Mouse (Mus musculus) gastrocnemius, postnatal 4 days (tissue): Measurements from ENCODE around the gene Inpp5k. TPM values are rescaled to one million over a fixed set of nuclear protein-coding genes. Genes with fewer than 3 reads are reported as not detected.

Source experiments
- DNase-seq, 2 experiments: peaks; one replicate each; pipeline ENCODE4 v3.0.0; 2021 to 2022; ENCODE audit warnings: low spot score in 2 of 2, mixed read lengths in 2 of 2
- total RNA-seq, 2 experiments: library from RNA; stranded (reverse); gene quantifications; 2 replicates each; pipeline ENCODE4 v1.2.3; 2021

The Inpp5k gene
- total RNA-seq, 2 experiments from 2014 or later: 26.7 to 28.4 TPM

GRCm38 (mm10) chr11:75619133-75619532 is 11.7 kb upstream of the Inpp5k start:
- DNase-seq: no peak

GRCm38 (mm10) chr11:75620136-75620780 is 10.5 kb upstream of the Inpp5k start:
- no peak for DNase-seq

DNA sequence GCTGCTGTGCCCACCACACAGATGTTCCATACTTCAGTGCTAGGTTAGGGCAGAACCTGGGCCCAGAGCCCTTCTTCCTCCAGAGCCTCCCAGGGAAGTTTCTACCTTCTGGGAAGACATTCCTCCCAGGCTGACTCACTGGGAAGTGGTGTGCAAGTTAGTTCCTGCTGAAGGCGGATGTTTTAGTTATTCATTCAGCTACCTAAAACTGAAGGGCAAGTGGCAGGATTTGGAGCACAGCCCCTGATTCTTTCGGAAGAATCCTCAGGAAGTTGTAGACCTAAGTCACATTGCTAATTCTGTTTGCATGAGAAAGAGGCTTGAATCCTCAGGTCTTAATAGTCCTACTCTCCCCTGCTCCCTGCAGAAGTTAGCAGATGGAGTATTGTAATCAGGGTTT is 9.4 kb upstream of the Inpp5k start:
- no peak for DNase-seq

DNA sequence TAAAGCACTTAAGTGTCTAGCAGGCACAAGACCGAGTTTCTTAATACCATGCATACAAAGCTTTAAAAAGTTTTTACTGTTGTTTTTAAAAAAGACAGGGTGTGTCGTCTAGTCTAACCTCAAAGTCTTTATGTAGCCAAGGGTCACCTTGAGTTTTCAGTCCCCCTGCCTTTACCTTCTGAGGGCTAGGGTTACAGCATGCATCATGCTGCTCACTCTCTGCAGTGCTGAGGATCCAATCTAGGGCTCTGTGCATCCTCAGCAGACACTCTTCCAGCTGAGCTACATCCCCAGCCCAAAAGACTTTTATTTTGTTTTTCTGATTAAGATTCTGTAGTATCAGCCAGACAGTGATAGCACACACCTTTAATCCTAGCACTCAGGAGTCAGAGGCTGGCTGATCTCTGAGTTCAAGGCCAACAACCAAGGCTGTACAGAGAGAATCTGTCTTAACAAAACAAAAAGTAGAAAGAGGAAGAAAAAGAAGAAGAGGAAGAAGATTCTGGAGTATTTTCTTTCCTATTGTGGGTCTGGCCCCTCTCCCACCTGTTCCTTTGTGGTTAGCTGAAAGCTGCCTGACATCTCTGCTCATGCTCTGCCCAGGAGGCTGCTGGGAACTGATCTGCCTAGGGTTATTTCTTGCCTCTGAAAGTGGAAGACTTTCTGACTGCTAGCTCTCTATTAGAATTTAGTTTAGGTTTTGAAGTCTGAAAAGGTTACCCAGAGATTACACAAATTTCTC is 8.0 kb upstream of the Inpp5k start:
- no peak for DNase-seq

- DNase-seq: no peak
Observed at GRCm38 (mm10) chr11:75624102-75624554, 6.7 kb upstream of the Inpp5k start.

DNA sequence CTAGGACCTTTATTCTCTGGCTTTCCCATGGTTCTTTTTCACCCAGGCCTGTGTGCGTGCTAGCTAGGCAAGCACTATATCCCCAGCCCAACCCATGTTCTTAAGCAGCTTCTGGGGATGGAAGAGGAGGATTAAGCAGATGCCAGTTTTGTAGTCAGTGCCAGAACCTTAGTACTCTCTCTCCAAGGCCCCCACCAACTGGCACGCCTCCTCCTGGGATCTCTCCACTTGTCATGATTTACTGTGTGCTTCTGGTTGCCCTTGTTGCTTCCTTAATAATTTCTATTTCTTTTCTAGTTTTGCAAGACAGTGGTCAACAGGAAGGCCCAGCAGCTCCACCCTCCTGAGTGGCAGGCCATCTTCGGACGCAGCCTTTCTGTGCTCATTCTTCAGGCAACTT is 5.0 kb upstream of the Inpp5k start:
- no peak for DNase-seq

- no peak for DNase-seq
Observed at GRCm38 (mm10) chr11:75630098-75630497, 690 bp upstream of the Inpp5k start.

DNA sequence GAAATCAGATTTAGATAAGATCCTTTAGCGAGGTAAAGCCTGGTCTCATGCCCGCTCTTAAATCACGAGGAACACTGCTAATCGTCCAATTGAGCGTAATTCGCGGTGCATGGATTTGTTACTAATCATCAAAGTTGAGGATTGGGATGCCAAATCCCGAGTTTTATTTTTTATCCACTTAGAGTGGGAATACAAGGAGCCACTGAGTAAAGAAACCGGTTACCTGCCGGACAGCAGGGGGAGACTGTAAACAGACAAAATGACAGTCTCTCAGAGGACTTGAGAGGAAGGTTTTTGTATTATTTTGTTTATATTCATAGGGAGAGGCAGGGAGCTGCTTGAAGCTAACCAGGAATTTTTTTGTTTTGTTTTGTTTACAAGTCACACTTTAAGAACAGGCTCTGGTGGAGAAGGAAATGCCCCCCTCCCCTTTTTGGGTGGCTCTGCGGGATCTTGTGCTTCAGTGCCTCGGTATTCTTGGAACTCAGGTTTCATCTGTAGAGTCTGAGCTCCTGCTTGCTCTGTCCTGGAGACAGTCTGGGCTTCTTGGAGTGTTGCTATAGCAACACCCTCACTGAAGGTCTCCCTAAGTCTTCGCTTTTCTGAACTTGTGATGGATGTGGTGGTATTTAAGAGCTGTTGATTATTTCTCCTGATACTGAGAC is 905 bp downstream of the Inpp5k start:
- no peak for DNase-seq

GRCm38 (mm10) chr11:75632921-75633320 is 2.1 kb downstream of the Inpp5k start:
- DNase-seq: no peak

- no peak for DNase-seq
Observed at GRCm38 (mm10) chr11:75634801-75635200, 4.0 kb downstream of the Inpp5k start.

DNA sequence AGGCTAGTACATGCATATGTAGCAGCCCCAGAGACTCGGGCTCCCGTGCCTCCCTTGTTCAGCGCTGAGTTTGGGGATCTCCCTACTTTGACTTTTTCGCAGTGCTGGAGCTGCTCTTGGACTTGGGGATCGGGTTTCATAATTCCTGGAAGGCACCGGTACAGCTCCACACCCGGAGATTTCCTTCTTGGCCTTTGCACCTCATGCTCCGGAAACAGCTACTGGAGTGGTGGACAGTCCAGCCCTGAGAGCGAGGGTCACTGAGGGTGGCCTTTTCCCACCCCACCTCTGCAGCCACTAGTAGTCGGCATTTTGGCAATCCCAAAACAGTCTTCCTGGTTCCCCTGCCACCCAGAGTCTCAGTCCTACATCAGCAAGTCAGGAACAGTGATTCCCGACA is 4.5 kb downstream of the Inpp5k start:
- no peak for DNase-seq

- DNase-seq: no peak
Observed at GRCm38 (mm10) chr11:75643323-75643722, 12.5 kb downstream of the Inpp5k start.

DNA sequence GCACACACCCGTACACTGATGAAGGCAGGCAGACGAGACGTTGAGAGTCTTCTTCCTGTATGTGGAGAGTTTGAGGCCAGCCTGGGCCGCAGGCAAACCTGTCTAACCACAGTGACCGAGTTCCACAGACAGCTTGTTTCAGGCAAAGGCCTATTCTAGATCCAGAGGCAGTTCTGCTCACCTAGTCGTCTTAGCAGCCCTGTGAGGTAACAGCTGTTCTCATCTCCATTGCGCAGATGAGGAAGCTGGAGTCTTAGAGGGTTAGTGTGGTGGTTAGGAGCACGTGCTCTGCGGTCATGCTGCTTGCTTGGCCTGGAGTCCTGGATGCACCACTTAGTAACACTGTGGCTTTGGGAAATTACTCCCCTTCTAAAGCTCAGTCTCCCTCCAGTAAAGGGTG is 13.9 kb downstream of the Inpp5k start:
- DNase-seq: no peak

DNA sequence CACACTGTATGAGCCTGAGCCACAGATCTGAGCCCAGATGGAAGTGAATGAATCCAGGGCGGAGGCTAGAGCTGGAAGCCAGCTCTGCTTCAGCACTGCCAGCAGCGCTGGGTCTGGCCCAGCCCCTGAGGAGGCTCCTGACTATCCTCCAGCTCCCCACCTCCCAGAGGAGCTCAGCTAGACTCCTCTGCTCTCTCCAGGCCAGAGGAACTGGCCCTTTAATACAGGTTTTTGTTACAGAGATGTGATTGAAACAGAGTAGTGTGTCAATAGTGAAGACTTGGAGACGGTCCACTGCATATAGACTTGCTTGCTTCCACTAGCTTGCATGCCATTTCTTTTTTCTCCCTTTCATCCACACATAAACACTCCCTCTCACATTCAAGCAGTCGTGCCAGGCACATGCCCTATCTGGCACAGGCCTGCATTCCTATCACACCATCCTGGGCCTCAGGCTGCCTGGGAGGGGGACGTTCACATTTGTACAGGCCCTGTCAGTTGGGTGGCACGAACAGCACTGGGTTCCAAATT is 17.0 kb downstream of the Inpp5k start:
- DNase-seq: peak in 1 of 2 experiments; percentile 59

DNA sequence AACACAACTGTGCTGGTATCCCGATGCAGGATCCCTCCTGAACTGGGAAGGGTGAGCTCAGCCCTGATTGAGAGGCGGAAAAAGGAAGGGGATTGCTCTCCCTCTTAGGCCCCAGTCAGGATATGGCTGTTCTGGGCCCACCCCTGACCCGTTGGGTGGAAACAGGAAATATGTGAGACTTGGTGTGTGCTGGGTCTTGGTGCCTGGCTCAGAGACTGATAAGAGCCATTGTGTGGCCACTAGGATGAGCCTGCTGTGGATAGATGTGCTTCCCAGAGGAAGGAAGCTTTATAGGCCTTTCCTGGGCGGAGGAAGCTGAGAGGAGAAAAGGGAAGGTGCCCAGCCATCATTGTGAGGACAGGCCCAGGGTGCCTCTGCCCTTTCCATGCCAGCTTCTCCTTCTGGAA is 18.4 kb downstream of the Inpp5k start:
- no peak for DNase-seq

GRCm38 (mm10) chr11:75650311-75650710 is 19.5 kb downstream of the Inpp5k start, which contains the start of gene Myo1c:
Gene Myo1c (plus strand): TSS chr11:75650504.
- peak in 1 of 2 experiments; percentile 60 for DNase-seq

DNA sequence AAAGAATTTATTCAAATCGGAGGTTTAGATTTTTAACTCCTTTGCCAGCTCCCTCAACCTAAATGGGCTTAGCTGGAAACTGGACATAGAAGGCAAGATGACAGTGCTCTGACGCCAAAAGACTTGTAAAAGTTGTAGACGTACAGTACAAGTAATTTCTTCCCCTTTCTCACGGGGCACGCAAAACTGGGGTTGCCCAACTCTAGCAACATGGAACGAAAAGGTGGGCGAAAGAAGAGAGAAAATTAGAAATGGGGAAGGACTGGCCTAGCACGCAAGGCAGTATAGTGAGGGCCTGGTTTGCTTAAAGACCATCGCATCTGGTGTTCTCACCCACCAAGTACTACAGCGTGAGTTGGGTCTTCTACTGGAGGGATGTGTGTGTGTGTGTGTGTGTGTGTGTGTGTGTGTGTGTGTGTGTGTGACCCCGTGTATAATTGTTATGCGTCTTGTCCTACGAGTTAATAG is 20.2 kb downstream of the Inpp5k start:
- DNase-seq: no peak

GRCm38 (mm10) chr11:75651426-75652221 is 20.8 kb downstream of the Inpp5k start:
- peak; percentile 59 to 82 for DNase-seq

GRCm38 (mm10) chr11:75652222-75652941 is 21.6 kb downstream of the Inpp5k start:
- DNase-seq: no peak
